Mouse (Mus musculus) cerebellum, adult 2 months (tissue): Measurements from ENCODE around the gene Gm5460. TPM values are rescaled to one million over a fixed set of nuclear protein-coding genes. Genes with fewer than 3 reads are reported as not detected.
A peak's percentile ranks its signal among the peaks of the same experiment; 100 is the strongest.

ENCODE experiments used
- DNase-seq, 2 experiments: peaks; one replicate each; pipeline ENCODE4 v3.0.0; 2021
- H3K27ac ChIP-seq: fragments of 200-500 bp; 2 replicates; pipeline ENCODE4 v1.5.1; 2012; ENCODE audit warnings: low read length, control low read depth, inconsistent platforms; ENCODE audit not compliant: insufficient read depth
- H3K27me3 ChIP-seq: fragments of 200-500 bp; 2 replicates; pipeline ENCODE4 v1.6.1; 2012; ENCODE audit warnings: inconsistent platforms, mild to moderate bottlenecking, low read length, moderate library complexity; ENCODE audit not compliant: control insufficient read depth, insufficient read depth
- H3K4me1 ChIP-seq: fragments of 200-500 bp; 2 replicates; pipeline ENCODE4 v1.6.1; 2011; ENCODE audit warnings: low read length; ENCODE audit not compliant: control insufficient read depth, insufficient read depth
- H3K4me3 ChIP-seq: fragments of 200-500 bp; replicated peaks from 2 replicates; pipeline ENCODE3; 2011; ENCODE audit warnings: mild to moderate bottlenecking, low read depth, low read length, control low read depth; ENCODE audit not compliant: insufficient read depth
- CTCF ChIP-seq: fragments of 200-500 bp; IDR thresholded peaks from 2 replicates; pipeline ENCODE4 v1.5.1; 2011; ENCODE audit warnings: low read depth, mild to moderate bottlenecking, control low read depth, low read length, moderate library complexity, borderline replicate concordance; ENCODE audit not compliant: insufficient read depth
- POLR2A ChIP-seq: fragments of 200-500 bp; IDR thresholded peaks from 2 replicates; pipeline ENCODE4 v1.6.1; 2011; ENCODE audit warnings: low read length, control low read depth, borderline replicate concordance; ENCODE audit not compliant: insufficient read depth
- WGBS: fragments of 180-500 bp; shearing (Covaris S2); methylation state at CpG from one replicate; pipeline ENCODE4 v1.1.7; 2018; 5-methylcytosine and 5-hydroxymethylcytosine counted together
- polyA plus RNA-seq: library from polyadenylated mRNA; depleted of rRNA; stranded (reverse); fragments of >200 nt; gene quantifications from 2 replicates; pipeline ENCODE4 v1.2.3, GENCODE M21; 2012

The Gm5460 gene
- polyA plus RNA-seq, 1 experiment, result not detected

DNA sequence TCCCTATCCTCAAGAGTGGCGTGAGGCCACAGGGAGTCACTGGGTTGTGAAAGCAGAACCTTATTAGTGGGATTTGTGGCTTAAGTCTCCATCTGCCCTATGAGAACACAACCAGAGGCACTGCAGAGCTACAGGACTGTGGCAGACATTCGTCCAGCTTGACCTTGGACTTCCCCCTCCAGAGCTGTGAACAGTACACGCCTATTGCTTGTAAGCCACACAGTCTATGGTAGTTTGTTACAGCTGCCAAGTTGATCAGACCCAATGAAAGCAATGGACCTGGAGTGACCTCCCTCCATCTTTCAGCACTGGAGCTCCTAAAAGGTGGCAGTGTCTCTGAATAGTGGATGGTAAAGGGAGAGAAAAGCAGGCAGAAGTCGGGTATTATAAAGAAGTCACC lies 61.7 kb downstream of the Gm5460 start:
- 87% methylated on average over 4 of the region's 4 CpGs for WGBS
- Histone ChIP-seq H3K4me3 (no peak overlapping the region), H3K27ac (no peak overlapping the region), H3K27me3 (no peaks in the 10 kb centered on the region), H3K4me1 (no peaks in the 10 kb centered on the region)
- no peak for DNase-seq
- no peak for TF ChIP-seq POLR2A
- TF ChIP-seq CTCF, result no peak

DNA sequence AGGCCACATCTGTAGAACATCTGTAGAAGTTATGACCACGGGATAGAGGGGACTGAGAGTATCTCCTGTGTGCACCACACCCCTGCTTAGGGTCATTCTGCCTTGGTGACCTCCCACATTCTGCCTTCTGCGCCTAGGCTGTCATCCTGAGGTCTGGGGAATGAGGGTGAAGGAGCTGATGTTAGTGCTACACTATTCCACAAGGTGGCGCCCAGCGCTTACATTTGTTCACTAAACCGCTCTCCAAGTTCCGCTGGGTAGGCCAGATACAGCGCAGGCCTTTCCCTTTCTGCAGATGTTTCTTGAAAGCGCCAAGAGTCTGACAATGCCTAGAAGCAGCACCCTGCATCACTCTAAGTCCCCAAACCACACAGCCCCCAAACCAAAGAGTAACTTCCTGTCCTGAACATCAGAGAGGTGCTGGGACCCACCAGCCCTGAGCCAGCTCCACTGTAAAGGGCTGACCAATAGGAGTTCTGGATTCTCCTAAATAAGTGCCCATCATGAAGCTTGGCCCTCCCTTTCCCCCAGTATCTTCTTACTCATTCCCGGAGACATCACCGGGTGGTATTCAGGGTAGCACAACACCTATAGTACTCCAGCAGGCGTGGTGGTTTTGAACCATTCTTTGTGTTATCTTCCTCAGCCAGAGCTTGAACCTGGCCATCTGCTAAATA lies 63.9 kb downstream of the Gm5460 start:
- TF ChIP-seq POLR2A, result no peak
- TF ChIP-seq CTCF, result peak; percentile 91
- WGBS, result 17% methylated on average over 11 of the region's 11 CpGs
- H3K4me1 ChIP-seq, result no peaks in the 10 kb centered on the region
- no peak overlapping the region for H3K27ac ChIP-seq
- no peak overlapping the region for H3K4me3 ChIP-seq
- DNase-seq, result peak; percentile 53 to 69
- no peaks in the 10 kb centered on the region for H3K27me3 ChIP-seq

DNA sequence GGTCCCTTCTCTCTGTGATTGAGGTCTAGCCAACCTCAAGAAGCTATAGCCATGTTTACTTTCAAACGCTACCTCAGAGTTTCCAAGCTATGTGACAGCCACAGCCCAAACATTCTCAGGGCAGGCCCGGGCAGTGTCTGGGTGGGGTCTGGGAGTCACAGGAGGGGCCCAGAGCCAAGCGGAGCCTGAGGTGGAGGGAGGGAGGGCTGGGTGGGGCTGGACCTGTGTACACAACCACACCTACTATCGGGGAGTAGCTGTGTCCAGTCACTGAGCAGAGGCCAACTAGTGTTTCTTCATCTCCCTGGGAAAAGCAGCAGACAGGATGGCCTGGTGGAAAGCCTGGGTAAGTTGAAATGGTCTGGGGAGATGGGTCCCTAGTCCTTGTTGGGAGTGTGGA lies 69.2 kb downstream of the Gm5460 start, which contains the start of gene Anxa8:
Anxa8 (plus strand) TSS at position 251 of the 400 bp plus-strand sequence.
- no peak for DNase-seq
- no peak for TF ChIP-seq POLR2A
- no peak for TF ChIP-seq CTCF
- Histone ChIP-seq H3K27ac (no peak within 1 kb of the TSS), H3K4me1 (peaks cover 13% of the 10 kb centered on the region), H3K27me3 (no peaks in the 10 kb centered on the region), H3K4me3 (no peak within 1 kb of the TSS)
- 90% methylated on average over 4 of the region's 4 CpGs for WGBS

DNA sequence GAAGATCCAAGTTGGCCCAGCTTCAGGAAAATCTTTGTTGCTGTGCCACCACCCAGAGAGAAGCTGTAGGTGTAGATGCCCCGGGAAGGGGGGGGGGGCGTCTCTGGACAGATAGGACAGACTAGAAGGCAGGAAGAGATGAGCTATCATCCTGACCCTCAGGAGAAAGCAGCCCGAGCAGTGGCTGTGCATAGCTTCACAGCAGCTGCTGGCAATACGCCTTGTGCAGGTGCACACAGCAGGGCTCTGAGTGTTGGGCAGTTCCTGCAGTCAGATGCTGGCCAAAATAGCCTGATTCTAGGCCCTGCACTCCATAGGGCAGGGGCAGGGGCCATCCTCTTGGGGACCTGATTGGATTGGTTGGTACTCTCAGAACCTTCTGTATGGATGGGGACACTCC lies 70.2 kb downstream of the Gm5460 start:
- H3K4me1 ChIP-seq, result peaks cover 13% of the 10 kb centered on the region
- H3K27ac ChIP-seq, result no peak overlapping the region
- H3K4me3 ChIP-seq, result no peak overlapping the region
- no peaks in the 10 kb centered on the region for H3K27me3 ChIP-seq
- WGBS, result 18% methylated on average over 4 of the region's 4 CpGs
- DNase-seq, result peak in 1 of 2 experiments; percentile 32
- TF ChIP-seq CTCF (no peak), POLR2A (no peak)

DNA sequence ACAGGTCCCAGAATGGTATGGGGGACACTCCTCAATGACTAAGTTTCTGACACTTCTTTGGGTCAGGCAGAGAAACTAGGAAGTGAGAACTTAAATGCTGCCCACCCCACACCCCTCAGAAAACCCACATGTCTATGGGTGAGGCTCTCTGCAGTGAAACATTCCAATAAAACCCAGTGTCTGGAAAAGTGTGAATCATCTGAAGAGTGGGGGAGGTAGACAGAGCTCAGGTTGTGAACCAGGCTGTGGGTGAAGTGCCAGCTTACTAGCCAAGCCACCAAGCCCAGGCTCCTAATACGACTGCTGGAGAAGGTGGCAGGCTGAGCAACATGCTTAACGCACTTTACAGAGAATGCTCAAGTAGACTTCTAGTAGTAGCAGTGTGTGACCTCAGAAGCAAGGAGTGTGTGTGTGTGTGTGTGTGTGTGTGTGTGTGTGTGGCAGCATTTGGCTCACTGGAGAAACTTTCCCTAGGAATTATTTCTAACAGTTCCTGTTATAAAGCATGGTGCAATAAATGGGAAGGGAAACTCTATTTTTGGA lies 71.4 kb downstream of the Gm5460 start:
- no peak for DNase-seq
- Histone ChIP-seq H3K4me1 (peaks cover 13% of the 10 kb centered on the region), H3K27me3 (no peaks in the 10 kb centered on the region), H3K4me3 (no peak overlapping the region), H3K27ac (no peak overlapping the region)
- WGBS, result 98% methylated on average over 2 of the region's 2 CpGs
- TF ChIP-seq POLR2A, result no peak
- TF ChIP-seq CTCF, result no peak

DNA sequence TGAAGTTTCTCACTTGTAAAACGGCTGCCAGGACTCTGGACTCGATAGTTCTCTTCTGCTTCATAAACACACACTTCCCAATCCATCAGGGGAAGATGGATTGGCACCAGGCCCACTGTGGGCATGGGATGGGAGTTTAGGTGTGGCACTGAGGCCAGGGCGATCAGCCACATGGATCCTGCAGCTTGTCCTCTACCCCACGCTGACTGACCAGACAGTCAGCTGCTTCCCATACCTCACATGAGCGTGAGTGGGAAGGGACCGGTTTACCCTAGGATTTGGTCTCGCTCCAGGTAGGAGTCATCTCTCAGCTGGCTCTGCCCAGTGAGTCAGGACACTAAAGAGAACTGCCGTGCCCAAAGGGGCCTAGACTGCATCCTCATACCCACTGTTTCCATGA lies 73.2 kb downstream of the Gm5460 start:
- Histone ChIP-seq H3K27me3 (no peaks in the 10 kb centered on the region), H3K27ac (no peak overlapping the region), H3K4me3 (no peak overlapping the region), H3K4me1 (peaks cover 13% of the 10 kb centered on the region)
- TF ChIP-seq POLR2A (no peak), CTCF (no peak)
- DNase-seq, result no peak
- WGBS, result 27% methylated on average over 8 of the region's 8 CpGs

DNA sequence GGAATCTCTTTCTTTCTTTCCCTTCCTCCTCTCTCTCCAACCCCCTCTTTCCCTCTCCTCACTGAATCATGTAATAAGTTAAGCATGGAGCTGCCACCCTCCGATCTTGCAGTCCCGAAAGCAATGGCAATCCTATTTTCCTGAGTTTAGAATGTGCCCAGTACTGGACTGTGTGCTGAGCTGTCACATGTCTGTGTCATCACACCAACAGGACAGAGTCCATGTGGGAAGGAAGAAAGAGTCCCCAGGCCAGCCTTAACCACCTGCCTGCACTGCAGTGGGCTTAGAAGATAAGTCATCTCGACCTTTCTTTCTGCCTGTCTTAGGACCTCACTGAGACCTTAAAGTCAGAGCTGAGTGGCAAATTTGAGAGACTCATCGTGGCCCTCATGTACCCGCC lies 74.9 kb downstream of the Gm5460 start:
- no peak for TF ChIP-seq CTCF
- no peak for TF ChIP-seq POLR2A
- H3K27me3 ChIP-seq, result no peaks in the 10 kb centered on the region
- H3K4me3 ChIP-seq, result no peak overlapping the region
- no peak overlapping the region for H3K27ac ChIP-seq
- peaks cover 12% of the 10 kb centered on the region for H3K4me1 ChIP-seq
- WGBS, result 94% methylated on average over 5 of the region's 5 CpGs
- no peak for DNase-seq

DNA sequence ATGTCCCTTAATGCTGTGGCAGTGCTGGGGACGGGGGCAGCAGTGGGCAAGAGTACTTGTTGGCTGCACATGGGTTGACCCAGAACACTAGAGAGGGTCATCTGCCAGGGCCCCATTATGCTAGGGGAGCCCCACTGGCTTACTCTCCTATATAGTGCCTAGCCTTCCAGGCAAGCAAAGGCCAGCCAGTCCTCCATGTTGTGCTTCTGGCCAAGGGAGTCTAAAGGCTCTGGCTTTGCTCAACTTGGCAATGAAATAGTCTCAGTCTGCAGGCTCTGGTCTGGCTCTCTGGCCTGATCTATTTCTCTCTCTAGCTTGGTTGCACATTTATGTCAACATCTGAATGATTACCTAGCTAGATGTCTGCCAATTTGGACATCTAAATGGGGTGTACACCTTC lies 76.3 kb downstream of the Gm5460 start:
- Histone ChIP-seq H3K4me1 (peaks cover 8% of the 10 kb centered on the region), H3K4me3 (no peak overlapping the region), H3K27me3 (no peaks in the 10 kb centered on the region), H3K27ac (no peak overlapping the region)
- WGBS, result 60% methylated on average over 1 of the region's 1 CpGs
- TF ChIP-seq CTCF (no peak), POLR2A (no peak)
- DNase-seq, result no peak
